Mouse (Mus musculus): ENCODE data around the gene Col6a5. TPM values are rescaled to one million over a fixed set of nuclear protein-coding genes. Genes with fewer than 3 reads are reported as not detected.
A peak's percentile ranks its signal among the peaks of the same experiment; 100 is the strongest.

Col6a5 gene
- polyA plus RNA-seq, 1 experiment from 2014 or later = 0.21 TPM

- Histone ChIP-seq H3K4me2 (replicated peaks; ENCODE audit: low read depth, low read length) (no peak overlapping the region), H3K27ac (ENCODE audit: low read length) (no peak overlapping the region), H3K4me1 (ENCODE audit: insufficient read depth, low read depth, low read length) (no peaks in the 10 kb centered on the region), H3K9me3 (ENCODE audit: low read length) (no peaks in the 10 kb centered on the region), H3K4me3 (ENCODE audit: low read depth, low read length) (no peak overlapping the region), H3K36me3 (ENCODE audit: insufficient read depth, low read length) (no peaks in the 10 kb centered on the region), H3K27me3 (replicated peaks; ENCODE audit: insufficient read depth, low read length) (no peaks in the 10 kb centered on the region), H3K9ac (replicated peaks; ENCODE audit: low read depth) (no peak overlapping the region)
- no peak for ATAC-seq
- no peak for TF ChIP-seq CTCF (IDR thresholded peaks at IDR 0.05)
- TF ChIP-seq EP300 (IDR thresholded peaks at IDR 0.05) = no peak
- WGBS = 41% methylated on average over 10 of the region's 10 CpGs
- no peak for DNase-seq (ENCODE audit: low spot score)
These were observed 24.6 kb upstream of the Col6a5 start for GRCm38 (mm10) chr9:105984931-105985519.

- Histone ChIP-seq H3K27me3 (replicated peaks; ENCODE audit: insufficient read depth, low read length) (no peaks in the 10 kb centered on the region), H3K9me3 (ENCODE audit: low read length) (no peaks in the 10 kb centered on the region), H3K36me3 (ENCODE audit: insufficient read depth, low read length) (no peaks in the 10 kb centered on the region), H3K4me3 (ENCODE audit: low read depth, low read length) (no peak overlapping the region), H3K9ac (replicated peaks; ENCODE audit: low read depth) (no peak overlapping the region), H3K4me2 (replicated peaks; ENCODE audit: low read depth, low read length) (no peak overlapping the region), H3K27ac (ENCODE audit: low read length) (no peak overlapping the region), H3K4me1 (ENCODE audit: insufficient read depth, low read depth, low read length) (no peaks in the 10 kb centered on the region)
- no peak for TF ChIP-seq CTCF (IDR thresholded peaks at IDR 0.05)
- TF ChIP-seq EP300 (IDR thresholded peaks at IDR 0.05) = peak; percentile 48; the same call in 1 of the 2 replicates
- ATAC-seq (peak; percentile 77), DNase-seq (ENCODE audit: low spot score) (peak; percentile 76)
- WGBS = 65% methylated on average over 8 of the region's 8 CpGs
These were observed 18.0 kb upstream of the Col6a5 start for GRCm38 (mm10) chr9:105978479-105978878.

GRCm38 (mm10) chr9:105976871-105977270, 16.4 kb upstream of the Col6a5 start:
- no peak overlapping the region for H3K4me3 ChIP-seq (ENCODE audit: low read depth, low read length)
- no peak for TF ChIP-seq CTCF (IDR thresholded peaks at IDR 0.05)

GRCm38 (mm10) chr9:105976314-105976713, 15.9 kb upstream of the Col6a5 start:
- no peak for TF ChIP-seq CTCF (IDR thresholded peaks at IDR 0.05)
- TF ChIP-seq EP300 (IDR thresholded peaks at IDR 0.05) = no peak
- H3K4me3 ChIP-seq (ENCODE audit: low read depth, low read length) = no peak overlapping the region
- H3K9me3 ChIP-seq (ENCODE audit: low read length) = no peaks in the 10 kb centered on the region
- DNase-seq (ENCODE audit: low spot score) = no peak
- 62% methylated on average over 6 of the region's 6 CpGs for WGBS
- no peaks in the 10 kb centered on the region for H3K27me3 ChIP-seq (replicated peaks; ENCODE audit: insufficient read depth, low read length)
- no peaks in the 10 kb centered on the region for H3K36me3 ChIP-seq (ENCODE audit: insufficient read depth, low read length)
- H3K27ac ChIP-seq (ENCODE audit: low read length) = no peak overlapping the region
- no peak overlapping the region for H3K4me2 ChIP-seq (replicated peaks; ENCODE audit: low read depth, low read length)
- no peaks in the 10 kb centered on the region for H3K4me1 ChIP-seq (ENCODE audit: insufficient read depth, low read depth, low read length)
- no peak for ATAC-seq
- no peak overlapping the region for H3K9ac ChIP-seq (replicated peaks; ENCODE audit: low read depth)

More at GRCm38 (mm10) chr9:105976871-105977270, 16.4 kb upstream of the Col6a5 start:
- Histone ChIP-seq H3K36me3 (ENCODE audit: insufficient read depth, low read length) (no peaks in the 10 kb centered on the region), H3K9me3 (ENCODE audit: low read length) (no peaks in the 10 kb centered on the region), H3K4me1 (ENCODE audit: insufficient read depth, low read depth, low read length) (no peaks in the 10 kb centered on the region), H3K9ac (replicated peaks; ENCODE audit: low read depth) (no peak overlapping the region), H3K27me3 (replicated peaks; ENCODE audit: insufficient read depth, low read length) (no peaks in the 10 kb centered on the region), H3K4me2 (replicated peaks; ENCODE audit: low read depth, low read length) (no peak overlapping the region), H3K27ac (ENCODE audit: low read length) (no peak overlapping the region)
- no peak for ATAC-seq
- no peak for DNase-seq (ENCODE audit: low spot score)
- WGBS = 25% methylated on average over 13 of the region's 13 CpGs

GRCm38 (mm10) chr9:105973736-105974135, 13.3 kb upstream of the Col6a5 start:
- Histone ChIP-seq H3K4me1 (ENCODE audit: insufficient read depth, low read depth, low read length) (no peaks in the 10 kb centered on the region), H3K4me3 (ENCODE audit: low read depth, low read length) (no peak overlapping the region), H3K36me3 (ENCODE audit: insufficient read depth, low read length) (no peaks in the 10 kb centered on the region), H3K4me2 (replicated peaks; ENCODE audit: low read depth, low read length) (no peak overlapping the region), H3K9me3 (ENCODE audit: low read length) (no peaks in the 10 kb centered on the region), H3K9ac (replicated peaks; ENCODE audit: low read depth) (no peak overlapping the region), H3K27ac (ENCODE audit: low read length) (no peak overlapping the region), H3K27me3 (replicated peaks; ENCODE audit: insufficient read depth, low read length) (no peaks in the 10 kb centered on the region)
- TF ChIP-seq EP300 (IDR thresholded peaks at IDR 0.05) (peak; percentile 73), CTCF (IDR thresholded peaks at IDR 0.05) (no peak)
- DNase-seq (ENCODE audit: low spot score) (peak; percentile 65), ATAC-seq (no peak)
- 23% methylated on average over 1 of the region's 1 CpGs for WGBS

- no peak overlapping the region for H3K27ac ChIP-seq (ENCODE audit: low read length)
- no peaks in the 10 kb centered on the region for H3K9me3 ChIP-seq (ENCODE audit: low read length)
- H3K4me1 ChIP-seq (ENCODE audit: insufficient read depth, low read depth, low read length) = no peaks in the 10 kb centered on the region
- 90% methylated on average over 3 of the region's 3 CpGs for WGBS
- TF ChIP-seq EP300 (IDR thresholded peaks at IDR 0.05) (no peak), CTCF (IDR thresholded peaks at IDR 0.05) (no peak)
- H3K4me3 ChIP-seq (ENCODE audit: low read depth, low read length) = no peak overlapping the region
- H3K36me3 ChIP-seq (ENCODE audit: insufficient read depth, low read length) = no peaks in the 10 kb centered on the region
- DNase-seq (ENCODE audit: low spot score) (no peak), ATAC-seq (no peak)
- no peak overlapping the region for H3K4me2 ChIP-seq (replicated peaks; ENCODE audit: low read depth, low read length)
- no peak overlapping the region for H3K9ac ChIP-seq (replicated peaks; ENCODE audit: low read depth)
- H3K27me3 ChIP-seq (replicated peaks; ENCODE audit: insufficient read depth, low read length) = no peaks in the 10 kb centered on the region
These were observed 11.6 kb upstream of the Col6a5 start for GRCm38 (mm10) chr9:105972031-105972430.
